Mouse (Mus musculus) E14TG2a.4 (cell line): ENCODE measurements around the gene Stard3nl.

ENCODE experiments used
- H3K27me3 ChIP-seq: 2 replicates; pipeline ENCODE4 v1.6.1; 2014; ENCODE audit warnings: low read length, control low read depth; ENCODE audit not compliant: insufficient read depth
- H3K36me3 ChIP-seq: 2 replicates; pipeline ENCODE4 v1.6.1; 2014; ENCODE audit warnings: low read length, control low read depth; ENCODE audit not compliant: insufficient read depth
- H3K4me1 ChIP-seq: replicated peaks from 2 replicates; pipeline ENCODE4 v1.6.1; 2014; ENCODE audit warnings: low read depth, low read length, control low read depth
- H3K4me3 ChIP-seq: replicated peaks from 2 replicates; pipeline ENCODE4 v1.5.1; 2014; ENCODE audit warnings: mild to moderate bottlenecking, low read length
- H3K9me3 ChIP-seq: 2 replicates; pipeline ENCODE4 v1.6.1; 2014; ENCODE audit warnings: low read length, control low read depth
- CTCF ChIP-seq: conservative IDR thresholded peaks from 2 replicates; pipeline ENCODE4 v1.5.1; 2014; ENCODE audit warnings: low read length
- NANOG ChIP-seq: IDR thresholded peaks from 2 replicates; pipeline ENCODE4 v1.6.1; 2014; ENCODE audit warnings: borderline replicate concordance, low read length, mixed read lengths
- POU5F1 ChIP-seq: IDR thresholded peaks from 2 replicates; pipeline ENCODE4 v1.6.1; 2014; ENCODE audit warnings: low read length, borderline replicate concordance

Gene Stard3nl

GRCm38 (mm10) chr13:19395688-19396354 is at the start of gene Stard3nl:
Stard3nl (minus strand) TSS chr13:19395795.
- H3K4me3 ChIP-seq, result peak within 1 kb of the TSS; percentile 90
- no peaks in the 10 kb centered on the region for H3K27me3 ChIP-seq
- TF ChIP-seq POU5F1, result no peak
- TF ChIP-seq CTCF, result no peak
- TF ChIP-seq NANOG, result no peak
- no peaks in the 10 kb centered on the region for H3K9me3 ChIP-seq
- H3K36me3 ChIP-seq, result peaks cover 20% of the 10 kb centered on the region
- H3K4me1 ChIP-seq, result peaks cover 30% of the 10 kb centered on the region

- H3K4me1 ChIP-seq, result no peaks in the 10 kb centered on the region
- H3K27me3 ChIP-seq, result no peaks in the 10 kb centered on the region
- H3K9me3 ChIP-seq, result peaks cover 3% of the 10 kb centered on the region; the same call in 1 of the 2 replicates
- no peak overlapping the region for H3K4me3 ChIP-seq
- no peaks in the 10 kb centered on the region for H3K36me3 ChIP-seq
- TF ChIP-seq POU5F1, result no peak
- TF ChIP-seq CTCF, result peak; percentile 39
Measured at GRCm38 (mm10) chr13:19438040-19438439, 42.4 kb upstream of the Stard3nl start.

GRCm38 (mm10) chr13:19429812-19430370 is 34.3 kb upstream of the Stard3nl start:
- H3K36me3 ChIP-seq, result peaks cover 3% of the 10 kb centered on the region; the same call in 1 of the 2 replicates
- peaks cover 5% of the 10 kb centered on the region for H3K4me1 ChIP-seq
- H3K9me3 ChIP-seq, result peaks cover 18% of the 10 kb centered on the region
- H3K27me3 ChIP-seq, result no peaks in the 10 kb centered on the region
- no peak for TF ChIP-seq POU5F1
- no peak for TF ChIP-seq CTCF
- TF ChIP-seq NANOG, result no peak
- no peak overlapping the region for H3K4me3 ChIP-seq

- H3K27me3 ChIP-seq, result no peaks in the 10 kb centered on the region
- TF ChIP-seq NANOG (no peak), CTCF (no peak), POU5F1 (no peak)
- H3K9me3 ChIP-seq, result peaks cover 18% of the 10 kb centered on the region
Measured at GRCm38 (mm10) chr13:19428076-19428475, 32.5 kb upstream of the Stard3nl start.

GRCm38 (mm10) chr13:19424563-19424962 is 29.0 kb upstream of the Stard3nl start:
- H3K4me1 ChIP-seq, result peaks cover 14% of the 10 kb centered on the region
- TF ChIP-seq CTCF (no peak), NANOG (peak; percentile 81)
- peaks cover 3% of the 10 kb centered on the region; the same call in 1 of the 2 replicates for H3K36me3 ChIP-seq
- H3K9me3 ChIP-seq, result peaks cover 18% of the 10 kb centered on the region
- H3K4me3 ChIP-seq, result no peak overlapping the region
- H3K27me3 ChIP-seq, result no peaks in the 10 kb centered on the region

More at GRCm38 (mm10) chr13:19428076-19428475, 32.5 kb upstream of the Stard3nl start:
- Histone ChIP-seq H3K4me1 (peaks cover 14% of the 10 kb centered on the region), H3K36me3 (peaks cover 3% of the 10 kb centered on the region; the same call in 1 of the 2 replicates), H3K4me3 (no peak overlapping the region)

- Histone ChIP-seq H3K27me3 (no peaks in the 10 kb centered on the region), H3K4me3 (no peak overlapping the region), H3K36me3 (peaks cover 3% of the 10 kb centered on the region; the same call in 1 of the 2 replicates), H3K9me3 (peaks cover 18% of the 10 kb centered on the region), H3K4me1 (peaks cover 14% of the 10 kb centered on the region)
- no peak for TF ChIP-seq CTCF
- TF ChIP-seq POU5F1, result no peak
- TF ChIP-seq NANOG, result no peak
Measured at GRCm38 (mm10) chr13:19422521-19422920, 26.9 kb upstream of the Stard3nl start.

GRCm38 (mm10) chr13:19417885-19418521 is 22.4 kb upstream of the Stard3nl start:
- no peak for TF ChIP-seq NANOG
- no peak for TF ChIP-seq CTCF
- no peak for TF ChIP-seq POU5F1

GRCm38 (mm10) chr13:19415894-19416531 is 20.4 kb upstream of the Stard3nl start:
- H3K9me3 ChIP-seq, result no peaks in the 10 kb centered on the region

More at GRCm38 (mm10) chr13:19417885-19418521, 22.4 kb upstream of the Stard3nl start:
- no peaks in the 10 kb centered on the region for H3K9me3 ChIP-seq
- H3K4me3 ChIP-seq, result no peak overlapping the region
- no peaks in the 10 kb centered on the region for H3K27me3 ChIP-seq
- no peaks in the 10 kb centered on the region for H3K4me1 ChIP-seq
- no peaks in the 10 kb centered on the region for H3K36me3 ChIP-seq

More at GRCm38 (mm10) chr13:19415894-19416531, 20.4 kb upstream of the Stard3nl start:
- no peaks in the 10 kb centered on the region for H3K4me1 ChIP-seq
- no peaks in the 10 kb centered on the region for H3K27me3 ChIP-seq
- no peak overlapping the region for H3K4me3 ChIP-seq
- no peak for TF ChIP-seq CTCF
- TF ChIP-seq POU5F1, result no peak
- TF ChIP-seq NANOG, result no peak
- no peaks in the 10 kb centered on the region for H3K36me3 ChIP-seq
